Mouse (Mus musculus) stomach, embryonic 15.5 days (tissue): ENCODE measurements around the gene Stra8. TPM values are rescaled to one million over a fixed set of nuclear protein-coding genes. Genes with fewer than 3 reads are reported as not detected.
A peak's percentile ranks its signal among the peaks of the same experiment; 100 is the strongest.

Source experiments
- ATAC-seq: fragments of 200-750 bp; cut with Nextera tagmentation; 2 replicates; pipeline ENCODE4 v1.8.0; 2017; ENCODE audit warnings: low read depth, moderate number of reproducible peaks, moderate TSS enrichment; ENCODE audit not compliant: insufficient read depth, low FRiP score
- H3K27ac ChIP-seq: fragments of 300-500 bp; sonication (generic); 2 replicates; pipeline ENCODE4 v1.5.1; 2015; ENCODE audit warnings: mild to moderate bottlenecking, inconsistent platforms
- H3K27me3 ChIP-seq: fragments of 300-500 bp; sonication (generic); replicated peaks from 2 replicates; pipeline ENCODE4 v1.6.1; 2015; ENCODE audit warnings: inconsistent platforms
- H3K36me3 ChIP-seq: fragments of 300-500 bp; sonication (generic); 2 replicates; pipeline ENCODE4 v1.6.1; 2015; ENCODE audit warnings: inconsistent platforms
- H3K4me1 ChIP-seq: fragments of 300-500 bp; sonication (generic); 2 replicates; pipeline ENCODE4 v1.6.1; 2015; ENCODE audit warnings: inconsistent platforms
- H3K4me2 ChIP-seq: fragments of 300-500 bp; sonication (generic); 2 replicates; pipeline ENCODE4 v1.6.1; 2015; ENCODE audit warnings: mild to moderate bottlenecking, inconsistent platforms
- H3K4me3 ChIP-seq: fragments of 300-500 bp; sonication (generic); replicated peaks from 2 replicates; pipeline ENCODE4 v1.5.1; 2015; ENCODE audit warnings: inconsistent platforms
- H3K9ac ChIP-seq: fragments of 300-500 bp; sonication (generic); 2 replicates; pipeline ENCODE4 v1.6.1; 2015; ENCODE audit warnings: inconsistent platforms
- H3K9me3 ChIP-seq: fragments of 300-500 bp; sonication (generic); 2 replicates; pipeline ENCODE4 v1.6.1; 2016; ENCODE audit warnings: inconsistent platforms
- WGBS: fragments of 180-500 bp; shearing (Covaris S2); methylation state at CpG from one replicate; pipeline ENCODE4 v1.1.7; 2015; 5-methylcytosine and 5-hydroxymethylcytosine counted together
- polyA plus RNA-seq: library from polyadenylated mRNA; unstranded; fragments of >200 nt; fragmentation: Nextera tagmentation; extraction: Ambion mirVana; gene quantifications from 2 replicates; pipeline ENCODE4 v1.2.1, GENCODE M21; 2015

Gene Stra8
- polyA plus RNA-seq, 1 experiment from 2014 or later: not detected

GRCm38 (mm10) chr6:34879911-34880475 lies 40.0 kb upstream of the Stra8 start:
- peaks cover 19% of the 10 kb centered on the region for H3K4me1 ChIP-seq
- no peak overlapping the region for H3K4me3 ChIP-seq
- no peak for ATAC-seq
- H3K9ac ChIP-seq: no peak overlapping the region
- no peaks in the 10 kb centered on the region for H3K27me3 ChIP-seq
- no peaks in the 10 kb centered on the region for H3K9me3 ChIP-seq
- peaks cover 8% of the 10 kb centered on the region; the same call in 1 of the 2 replicates for H3K36me3 ChIP-seq
- H3K4me2 ChIP-seq: no peak overlapping the region
- H3K27ac ChIP-seq: no peak overlapping the region
- WGBS: 58% methylated on average over 6 of the region's 6 CpGs

GRCm38 (mm10) chr6:34884724-34885123 lies 35.2 kb upstream of the Stra8 start:
- H3K27ac ChIP-seq: no peak overlapping the region
- 74% methylated on average over 7 of the region's 7 CpGs for WGBS
- no peak overlapping the region for H3K9ac ChIP-seq
- H3K9me3 ChIP-seq: no peaks in the 10 kb centered on the region
- H3K36me3 ChIP-seq: peaks cover 22% of the 10 kb centered on the region
- ATAC-seq: no peak
- no peak overlapping the region for H3K4me2 ChIP-seq
- no peaks in the 10 kb centered on the region for H3K27me3 ChIP-seq
- H3K4me3 ChIP-seq: no peak overlapping the region
- no peaks in the 10 kb centered on the region for H3K4me1 ChIP-seq

DNA sequence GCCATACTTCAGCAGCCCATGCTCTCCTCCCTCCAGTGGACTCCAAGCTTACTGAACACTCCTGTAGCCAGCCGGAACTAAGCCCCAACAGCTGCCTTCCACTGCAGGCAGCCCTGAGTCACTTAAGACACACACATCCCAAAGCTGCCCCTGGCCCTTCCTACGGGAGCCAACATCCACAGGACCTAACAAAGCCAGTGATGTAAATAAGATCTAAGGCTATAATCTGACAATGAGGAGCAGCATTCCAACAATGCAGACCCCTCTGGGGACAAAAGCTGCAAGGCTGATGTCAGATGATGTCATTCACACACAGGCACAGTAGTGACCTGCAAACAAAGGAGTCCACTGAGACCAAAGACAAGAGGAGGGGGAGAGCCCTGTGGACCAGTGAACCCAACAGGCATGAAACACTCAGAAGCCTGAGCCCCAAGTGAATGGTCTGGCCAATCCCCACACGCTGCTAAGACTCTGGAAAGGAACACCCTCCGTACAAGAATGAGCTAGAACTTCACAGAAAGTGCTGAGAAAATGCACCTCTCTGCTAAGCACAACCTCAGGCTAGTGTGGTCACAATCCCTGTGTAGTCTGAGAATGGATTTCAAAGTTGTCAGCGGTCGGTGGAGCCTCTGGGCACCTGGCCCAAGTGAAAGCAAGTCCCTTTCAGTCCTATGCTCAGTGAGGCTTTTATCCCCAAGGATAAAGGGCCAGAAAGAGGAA lies 32.7 kb upstream of the Stra8 start:
- Histone ChIP-seq H3K27me3 (no peaks in the 10 kb centered on the region), H3K36me3 (peaks cover 17% of the 10 kb centered on the region), H3K27ac (no peak overlapping the region), H3K4me2 (no peak overlapping the region), H3K4me1 (no peaks in the 10 kb centered on the region), H3K9me3 (no peaks in the 10 kb centered on the region), H3K4me3 (no peak overlapping the region), H3K9ac (no peak overlapping the region)
- no peak for ATAC-seq
- WGBS: 73% methylated on average over 6 of the region's 6 CpGs

- no peak overlapping the region for H3K4me3 ChIP-seq
- WGBS: 72% methylated on average over 4 of the region's 4 CpGs
- H3K9ac ChIP-seq: no peak overlapping the region
- no peaks in the 10 kb centered on the region for H3K27me3 ChIP-seq
- ATAC-seq: no peak
- H3K36me3 ChIP-seq: peaks cover 20% of the 10 kb centered on the region
- H3K9me3 ChIP-seq: no peaks in the 10 kb centered on the region
- H3K27ac ChIP-seq: no peak overlapping the region
- no peaks in the 10 kb centered on the region for H3K4me1 ChIP-seq
- no peak overlapping the region for H3K4me2 ChIP-seq
Measured at GRCm38 (mm10) chr6:34889185-34889584, 30.8 kb upstream of the Stra8 start.

DNA sequence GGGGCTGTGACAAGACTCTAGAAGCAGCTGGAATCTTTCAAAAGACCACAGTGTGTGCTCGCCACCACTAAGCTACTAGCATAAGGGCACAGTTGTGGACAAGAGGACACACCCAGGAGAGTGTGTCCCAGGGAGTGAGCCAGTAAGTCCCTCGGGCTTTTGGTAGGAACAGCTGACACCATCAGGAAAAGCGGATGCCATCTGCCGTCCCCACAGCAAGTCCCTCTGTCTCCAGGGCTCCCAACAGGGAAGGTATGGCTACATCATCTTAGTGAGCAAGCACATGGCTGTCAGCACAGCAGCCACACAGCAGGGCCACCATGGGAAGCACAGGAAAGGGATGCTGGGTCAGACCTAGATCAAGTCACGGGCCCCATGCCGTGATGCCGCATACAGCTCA lies 24.4 kb upstream of the Stra8 start:
- no peak overlapping the region for H3K27ac ChIP-seq
- H3K27me3 ChIP-seq: no peaks in the 10 kb centered on the region
- H3K9me3 ChIP-seq: no peaks in the 10 kb centered on the region
- no peak for ATAC-seq
- no peak overlapping the region for H3K9ac ChIP-seq
- H3K4me3 ChIP-seq: no peak overlapping the region
- H3K36me3 ChIP-seq: peaks cover 19% of the 10 kb centered on the region
- 85% methylated on average over 7 of the region's 7 CpGs for WGBS
- H3K4me2 ChIP-seq: no peak overlapping the region
- no peaks in the 10 kb centered on the region for H3K4me1 ChIP-seq

- WGBS: 64% methylated on average over 16 of the region's 16 CpGs
- Histone ChIP-seq H3K9me3 (no peaks in the 10 kb centered on the region), H3K4me2 (no peak overlapping the region), H3K27ac (no peak overlapping the region), H3K9ac (no peak overlapping the region), H3K4me1 (no peaks in the 10 kb centered on the region), H3K27me3 (no peaks in the 10 kb centered on the region), H3K36me3 (peaks cover 19% of the 10 kb centered on the region), H3K4me3 (no peak overlapping the region)
- ATAC-seq: no peak
Measured at GRCm38 (mm10) chr6:34896168-34896780, 23.7 kb upstream of the Stra8 start.

- no peaks in the 10 kb centered on the region for H3K27me3 ChIP-seq
- ATAC-seq: no peak
- 86% methylated on average over 2 of the region's 2 CpGs for WGBS
- no peak overlapping the region for H3K4me3 ChIP-seq
- H3K27ac ChIP-seq: no peak overlapping the region
- H3K9ac ChIP-seq: no peak overlapping the region
- H3K36me3 ChIP-seq: peaks cover 14% of the 10 kb centered on the region
- H3K4me2 ChIP-seq: no peak overlapping the region
- peaks cover 6% of the 10 kb centered on the region; the same call in 1 of the 2 replicates for H3K4me1 ChIP-seq
- H3K9me3 ChIP-seq: no peaks in the 10 kb centered on the region
Measured at GRCm38 (mm10) chr6:34899127-34899526, 20.8 kb upstream of the Stra8 start.

GRCm38 (mm10) chr6:34900990-34901389 lies 19.0 kb upstream of the Stra8 start:
- H3K9me3 ChIP-seq: no peaks in the 10 kb centered on the region
- peaks cover 6% of the 10 kb centered on the region; the same call in 1 of the 2 replicates for H3K4me1 ChIP-seq
- peaks cover 13% of the 10 kb centered on the region; the same call in 1 of the 2 replicates for H3K36me3 ChIP-seq
- no peak for ATAC-seq
- H3K27me3 ChIP-seq: no peaks in the 10 kb centered on the region
- H3K9ac ChIP-seq: no peak overlapping the region
- no peak overlapping the region for H3K27ac ChIP-seq
- 84% methylated on average over 2 of the region's 2 CpGs for WGBS
- H3K4me3 ChIP-seq: no peak overlapping the region
- no peak overlapping the region for H3K4me2 ChIP-seq

GRCm38 (mm10) chr6:34901911-34902444 lies 18.0 kb upstream of the Stra8 start:
- no peak for ATAC-seq
- peaks cover 17% of the 10 kb centered on the region; the same call in 1 of the 2 replicates for H3K36me3 ChIP-seq
- 46% methylated on average over 9 of the region's 9 CpGs for WGBS

DNA sequence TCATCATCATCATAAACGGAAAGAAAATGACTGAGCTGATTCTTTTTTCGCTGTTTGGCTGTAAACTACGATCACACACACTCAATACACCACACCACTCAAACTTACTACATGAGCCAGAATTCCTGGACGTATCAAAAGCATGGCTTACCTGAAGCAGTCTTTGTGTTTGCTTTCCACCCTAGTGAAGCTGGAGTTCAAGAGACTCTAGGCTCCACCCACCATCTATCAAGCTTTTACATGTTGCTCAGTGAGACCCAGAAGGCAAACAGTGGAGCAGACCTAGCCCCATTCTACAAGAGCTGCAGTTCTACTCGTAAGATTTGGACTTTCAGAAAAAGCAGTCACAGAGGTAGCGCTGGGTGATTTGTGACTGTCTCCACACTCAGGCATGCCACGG lies 17.4 kb upstream of the Stra8 start:
- H3K4me2 ChIP-seq: peak overlapping the region; percentile 23; the same call in 1 of the 2 replicates

More at GRCm38 (mm10) chr6:34901911-34902444, 18.0 kb upstream of the Stra8 start:
- no peak overlapping the region for H3K4me3 ChIP-seq
- H3K4me1 ChIP-seq: peaks cover 6% of the 10 kb centered on the region; the same call in 1 of the 2 replicates
- H3K4me2 ChIP-seq: peak overlapping the region; percentile 23; the same call in 1 of the 2 replicates
- peak overlapping the region; percentile 44; the same call in 1 of the 2 replicates for H3K27ac ChIP-seq
- no peaks in the 10 kb centered on the region for H3K27me3 ChIP-seq
- H3K9ac ChIP-seq: no peak overlapping the region
- H3K9me3 ChIP-seq: no peaks in the 10 kb centered on the region

GRCm38 (mm10) chr6:34903441-34903840 lies 16.5 kb upstream of the Stra8 start:
- peaks cover 6% of the 10 kb centered on the region; the same call in 1 of the 2 replicates for H3K4me1 ChIP-seq
- H3K4me3 ChIP-seq: no peak overlapping the region
- peaks cover 17% of the 10 kb centered on the region; the same call in 1 of the 2 replicates for H3K36me3 ChIP-seq
- ATAC-seq: no peak
- H3K4me2 ChIP-seq: no peak overlapping the region
- H3K27ac ChIP-seq: peak overlapping the region; percentile 16; the same call in 1 of the 2 replicates
- H3K9ac ChIP-seq: no peak overlapping the region
- no peaks in the 10 kb centered on the region for H3K9me3 ChIP-seq
- H3K27me3 ChIP-seq: no peaks in the 10 kb centered on the region
- 74% methylated on average over 5 of the region's 5 CpGs for WGBS

More for the DNA sequence above, 17.4 kb upstream of the Stra8 start:
- 68% methylated on average over 7 of the region's 7 CpGs for WGBS
- Histone ChIP-seq H3K27ac (peak overlapping the region; percentile 44; the same call in 1 of the 2 replicates), H3K9ac (no peak overlapping the region), H3K4me1 (peaks cover 6% of the 10 kb centered on the region; the same call in 1 of the 2 replicates), H3K4me3 (no peak overlapping the region), H3K9me3 (no peaks in the 10 kb centered on the region), H3K27me3 (no peaks in the 10 kb centered on the region), H3K36me3 (peaks cover 17% of the 10 kb centered on the region; the same call in 1 of the 2 replicates)
- ATAC-seq: peak; percentile 34; the same call in 1 of the 2 replicates
